Mouse (Mus musculus): ENCODE measurements at regions not wholly inside any gene's neighbourhood (a gene's known extent, or its start where the extent isn't known, plus 50 kb on each side); places are given as distances from the start of the nearest gene placed in this dataset.

DNA sequence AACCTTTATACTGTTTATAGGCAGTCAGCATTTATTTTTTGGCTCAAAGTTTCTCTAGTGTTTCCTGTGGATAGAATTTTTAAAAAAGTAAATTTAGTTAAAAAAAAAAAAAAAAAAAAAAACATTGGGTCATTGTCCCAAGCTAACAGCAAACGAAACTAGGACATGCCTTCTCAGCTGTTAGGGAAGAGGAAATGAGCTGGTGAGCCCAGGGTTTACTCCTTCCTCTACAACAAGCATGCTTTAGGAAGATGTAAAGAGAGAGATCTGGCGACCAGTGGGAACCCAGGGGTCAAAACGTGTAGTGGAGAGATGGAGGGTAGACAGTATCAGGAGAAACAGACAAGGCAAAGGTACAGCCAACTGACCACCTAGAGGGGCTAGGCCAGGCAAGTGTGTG lies 81.6 kb upstream of the Peli1 start:
- Histone ChIP-seq H3K79me2 (ENCODE audit: control insufficient read depth, insufficient read depth, low read length, poor library complexity) (no peaks in the 10 kb centered on the region), H3K27ac (ENCODE audit: control insufficient read depth, low read depth, low read length) (no peak overlapping the region), H3K36me3 (ENCODE audit: control insufficient read depth in 1 of 2, insufficient read depth in 2 of 2, low read length in 2 of 2) (no peaks in the 10 kb centered on the region), H3K9me3 (replicated peaks; ENCODE audit: insufficient read depth, low read length) (no peaks in the 10 kb centered on the region), H3K4me1 (ENCODE audit: control insufficient read depth in 1 of 2, insufficient read depth in 2 of 2, low read length in 2 of 2) (no peaks in the 10 kb centered on the region), H3K9ac (ENCODE audit: control insufficient read depth, low read depth, low read length, poor library complexity, severe bottlenecking) (no peak overlapping the region), H3K27me3 (ENCODE audit: control insufficient read depth in 1 of 2, insufficient read depth in 2 of 2, low read length in 2 of 2) (peaks cover 9 to 10% of the 10 kb centered on the region in 2 experiments), H3K4me3 (ENCODE audit: control insufficient read depth in 1 of 2, insufficient read depth in 1 of 2, low read depth in 2 of 2, low read length in 2 of 2) (no peak overlapping the region)
- no peak for DNase-seq (ENCODE audit: low read depth, low spot score)
- TF ChIP-seq UBTF (IDR thresholded peaks at IDR 0.05; ENCODE audit: borderline replicate concordance, insufficient read depth, low read depth, low read length): no peak
- no peak for TF ChIP-seq MAX (IDR thresholded peaks at IDR 0.05; ENCODE audit: low read length)
- TF ChIP-seq BHLHE40 (IDR thresholded peaks at IDR 0.05; ENCODE audit: borderline replicate concordance, low read depth, low read length): no peak
- TF ChIP-seq POLR2A (IDR thresholded peaks at IDR 0.05; ENCODE audit: control insufficient read depth in 1 of 2, insufficient read depth in 1 of 2, low read depth in 1 of 2, low read length in 2 of 2, poor library complexity in 1 of 2): no peak
- no peak for TF ChIP-seq ZNF384 (IDR thresholded peaks at IDR 0.05; ENCODE audit: low read depth, low read length)
- no peak for TF ChIP-seq ZMIZ1 (IDR thresholded peaks at IDR 0.05; ENCODE audit: low read depth, low read length)
- TF ChIP-seq CHD1 (IDR thresholded peaks at IDR 0.05; ENCODE audit: low read depth, low read length): no peak
- TF ChIP-seq CTCF (IDR thresholded peaks at IDR 0.05 in 2 of 3, conservative IDR thresholded peaks at IDR 0.05 in 1 of 3; ENCODE audit: control insufficient read depth in 1 of 3, insufficient read depth in 1 of 3, low read depth in 2 of 3, low read length in 3 of 3, poor library complexity in 1 of 3, severe bottlenecking in 1 of 3): no peak
- TF ChIP-seq TBP (IDR thresholded peaks at IDR 0.05; ENCODE audit: low read depth, low read length): no peak
- TF ChIP-seq RAD21 (IDR thresholded peaks at IDR 0.05; ENCODE audit: low read depth, low read length): no peak
- TF ChIP-seq ZKSCAN1 (IDR thresholded peaks at IDR 0.05; ENCODE audit: low read depth, low read length): no peak
- TF ChIP-seq POLR2AphosphoS5 (IDR thresholded peaks at IDR 0.05; ENCODE audit: borderline replicate concordance, low read depth, low read length): no peak
- no peak for TF ChIP-seq KAT2A (conservative IDR thresholded peaks at IDR 0.05; ENCODE audit: low read depth, low read length)
- TF ChIP-seq ETS1 (IDR thresholded peaks at IDR 0.05; ENCODE audit: low read depth, low read length): no peak
- TF ChIP-seq USF2 (IDR thresholded peaks at IDR 0.05; ENCODE audit: borderline replicate concordance in 1 of 2, insufficient read depth in 1 of 2, low read depth in 1 of 2, low read length in 2 of 2): no peak
- no peak for TF ChIP-seq USF1 (IDR thresholded peaks at IDR 0.05; ENCODE audit: low read depth, low read length)
- TF ChIP-seq NRF1 (IDR thresholded peaks at IDR 0.05; ENCODE audit: insufficient read depth, low read depth, low read length, poor library complexity, severe bottlenecking): no peak
- no peak for TF ChIP-seq ZC3H11A (IDR thresholded peaks at IDR 0.05; ENCODE audit: low read depth, low read length)

GRCm38 (mm10) chr11:21010867-21011266 lies 80.2 kb upstream of the Peli1 start:
- no peak overlapping the region for H3K27ac ChIP-seq (ENCODE audit: control insufficient read depth, low read depth, low read length)
- no peak for DNase-seq (ENCODE audit: low read depth, low spot score)
- peaks cover 6 to 10% of the 10 kb centered on the region in 2 experiments for H3K27me3 ChIP-seq (ENCODE audit: control insufficient read depth in 1 of 2, insufficient read depth in 2 of 2, low read length in 2 of 2)
- no peak for TF ChIP-seq UBTF (IDR thresholded peaks at IDR 0.05; ENCODE audit: borderline replicate concordance, insufficient read depth, low read depth, low read length)
- no peak for TF ChIP-seq MAX (IDR thresholded peaks at IDR 0.05; ENCODE audit: low read length)
- no peak for TF ChIP-seq USF1 (IDR thresholded peaks at IDR 0.05; ENCODE audit: low read depth, low read length)
- no peak for TF ChIP-seq MYC (IDR thresholded peaks at IDR 0.05; ENCODE audit: low read depth, low read length)
- TF ChIP-seq HCFC1 (IDR thresholded peaks at IDR 0.05; ENCODE audit: low read depth, low read length): no peak
- TF ChIP-seq TAL1 (IDR thresholded peaks at IDR 0.05; ENCODE audit: low read length): no peak
- no peak for TF ChIP-seq BHLHE40 (IDR thresholded peaks at IDR 0.05; ENCODE audit: borderline replicate concordance, low read depth, low read length)
- TF ChIP-seq POLR2AphosphoS5 (IDR thresholded peaks at IDR 0.05; ENCODE audit: borderline replicate concordance, low read depth, low read length): no peak
- no peak for TF ChIP-seq ZKSCAN1 (IDR thresholded peaks at IDR 0.05; ENCODE audit: low read depth, low read length)
- no peak for TF ChIP-seq ELF1 (IDR thresholded peaks at IDR 0.05; ENCODE audit: low read depth, low read length)
- TF ChIP-seq POLR2AphosphoS2 (IDR thresholded peaks at IDR 0.05; ENCODE audit: low read length): no peak
- no peak overlapping the region for H3K9ac ChIP-seq (ENCODE audit: control insufficient read depth, low read depth, low read length, poor library complexity, severe bottlenecking)
- no peak overlapping the region for H3K4me3 ChIP-seq (ENCODE audit: control insufficient read depth in 1 of 2, insufficient read depth in 1 of 2, low read depth in 2 of 2, low read length in 2 of 2)
- H3K36me3 ChIP-seq (ENCODE audit: control insufficient read depth in 1 of 2, insufficient read depth in 2 of 2, low read length in 2 of 2): no peaks in the 10 kb centered on the region
- no peaks in the 10 kb centered on the region for H3K79me2 ChIP-seq (ENCODE audit: control insufficient read depth, insufficient read depth, low read length, poor library complexity)
- no peaks in the 10 kb centered on the region for H3K9me3 ChIP-seq (replicated peaks; ENCODE audit: insufficient read depth, low read length)
- H3K4me1 ChIP-seq (ENCODE audit: control insufficient read depth in 1 of 2, insufficient read depth in 2 of 2, low read length in 2 of 2): no peaks in the 10 kb centered on the region
